Mouse (Mus musculus) forebrain, embryonic 12.5 days (tissue): Measurements from ENCODE around the gene Itgb7. TPM values are rescaled to one million over a fixed set of nuclear protein-coding genes. Genes with fewer than 3 reads are reported as not detected.
A peak's percentile ranks its signal among the peaks of the same experiment; 100 is the strongest.

Source experiments
- ATAC-seq: fragments of 200-750 bp; cut with Nextera tagmentation; 2 replicates; pipeline ENCODE4 v1.8.0; 2017; ENCODE audit warnings: moderate TSS enrichment; ENCODE audit not compliant: low FRiP score
- H3K27ac ChIP-seq: fragments of 300-500 bp; sonication (generic); 2 replicates; pipeline ENCODE4 v1.5.1; 2016; ENCODE audit warnings: mild to moderate bottlenecking
- H3K27me3 ChIP-seq: fragments of 300-500 bp; sonication (generic); 2 replicates; pipeline ENCODE4 v1.6.1; 2016; ENCODE audit warnings: mild to moderate bottlenecking
- H3K36me3 ChIP-seq: fragments of 300-500 bp; sonication (generic); replicated peaks from 2 replicates; pipeline ENCODE4 v1.6.1; 2016; ENCODE audit warnings: mild to moderate bottlenecking
- H3K4me1 ChIP-seq: fragments of 300-500 bp; sonication (generic); 2 replicates; pipeline ENCODE4 v1.6.1; 2016
- H3K4me2 ChIP-seq: fragments of 300-500 bp; sonication (generic); 2 replicates; pipeline ENCODE4 v1.6.1; 2016; ENCODE audit warnings: mild to moderate bottlenecking, moderate library complexity
- H3K4me3 ChIP-seq: fragments of 300-500 bp; sonication (generic); replicated peaks from 2 replicates; pipeline ENCODE4 v1.5.1; 2016; ENCODE audit warnings: mild to moderate bottlenecking
- H3K9ac ChIP-seq: fragments of 300-500 bp; sonication (generic); 2 replicates; pipeline ENCODE4 v1.6.1; 2016; ENCODE audit warnings: mild to moderate bottlenecking
- H3K9me3 ChIP-seq: fragments of 300-500 bp; sonication (generic); 2 replicates; pipeline ENCODE4 v1.6.1; 2016
- WGBS: fragments of 180-500 bp; shearing (Covaris S2); methylation state at CpG from one replicate; pipeline ENCODE4 v1.1.7; 2016; 5-methylcytosine and 5-hydroxymethylcytosine counted together
- polyA plus RNA-seq: library from polyadenylated mRNA; unstranded; fragments of >200 nt; fragmentation: Nextera tagmentation; extraction: Ambion mirVana; gene quantifications from 2 replicates; pipeline ENCODE4 v1.2.1, GENCODE M21; 2016

The Itgb7 gene
- polyA plus RNA-seq, 1 experiment from 2014 or later: 0.65 TPM

DNA sequence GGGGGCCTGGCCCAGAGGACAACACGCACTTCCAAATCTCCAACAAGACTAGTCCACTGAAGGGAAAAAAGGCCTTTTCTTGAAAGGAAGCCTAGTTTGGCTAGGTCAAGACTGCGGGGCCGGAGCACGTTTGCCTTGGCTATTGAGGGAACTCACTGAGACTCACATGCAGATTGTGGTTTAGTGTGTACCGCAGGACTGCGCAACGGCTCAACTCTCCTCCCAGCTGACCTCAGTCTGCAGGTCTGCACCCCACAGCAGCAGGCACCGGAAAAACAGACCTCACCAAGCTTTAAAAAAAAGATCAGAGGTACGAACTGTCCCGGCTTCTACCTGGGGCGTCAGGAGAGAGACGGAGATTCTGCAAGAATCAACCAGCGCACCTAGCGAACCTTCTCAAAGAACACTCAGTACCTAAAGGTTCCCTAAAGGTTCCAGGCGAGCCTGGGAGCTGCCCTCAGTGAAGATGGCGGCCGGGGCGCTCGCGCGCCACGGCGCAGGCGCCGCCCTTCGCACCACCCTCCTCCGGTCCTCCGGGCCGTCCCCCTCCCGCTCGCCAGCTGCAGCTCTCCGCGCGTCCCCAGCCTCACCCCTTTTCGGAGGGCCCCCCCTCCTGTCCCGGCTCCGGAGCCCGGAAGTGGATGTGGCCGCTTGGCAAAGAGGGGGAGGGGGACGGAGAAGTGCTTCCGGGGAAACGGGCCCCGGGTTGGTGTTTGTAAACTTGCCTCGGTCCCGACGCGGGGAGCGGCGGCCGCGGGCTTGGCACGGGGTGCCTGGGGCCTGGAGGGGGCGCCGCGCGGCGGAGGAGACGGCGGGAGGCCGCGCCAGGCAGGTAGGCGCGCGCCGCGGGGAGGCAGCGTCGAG lies 28.5 kb downstream of the Itgb7 start, which contains the start of gene Zfp740:
Gene Zfp740 (plus strand): TSS at position 279 of the 864 bp plus-strand sequence.
- Histone ChIP-seq H3K36me3 (peaks cover 26% of the 10 kb centered on the region), H3K27ac (peak within 1 kb of the TSS; percentile 99), H3K27me3 (no peaks in the 10 kb centered on the region), H3K4me3 (peak within 1 kb of the TSS; percentile 85), H3K4me1 (peaks cover 40% of the 10 kb centered on the region), H3K9me3 (no peaks in the 10 kb centered on the region), H3K9ac (peak within 1 kb of the TSS; percentile 92), H3K4me2 (peak within 1 kb of the TSS; percentile 77)
- ATAC-seq: peak; percentile 97
- under 1% methylated on average over 66 of the region's 68 CpGs for WGBS

DNA sequence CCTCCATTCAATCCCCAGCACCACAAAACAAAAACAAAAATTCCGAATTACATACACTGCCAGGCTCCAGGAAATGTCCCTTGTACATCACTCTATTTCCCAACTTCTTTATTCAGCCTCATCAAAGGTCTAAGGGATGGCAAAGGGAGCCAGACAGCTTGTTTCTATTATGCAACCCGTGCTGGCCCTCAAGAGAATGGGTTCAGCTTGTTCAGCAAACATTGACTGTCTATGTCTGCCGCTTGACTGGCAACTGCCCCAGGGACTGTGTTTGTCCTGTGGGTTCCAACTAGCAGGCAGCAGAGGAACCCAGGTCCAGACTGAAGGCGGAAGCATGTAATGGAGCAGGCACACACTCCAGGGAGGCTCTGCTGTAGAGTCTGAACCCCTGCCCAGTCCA lies 32.9 kb downstream of the Itgb7 start:
- ATAC-seq: no peak
- Histone ChIP-seq H3K4me1 (peaks cover 7% of the 10 kb centered on the region), H3K9me3 (no peaks in the 10 kb centered on the region), H3K4me3 (no peak overlapping the region), H3K4me2 (no peak overlapping the region), H3K36me3 (no peaks in the 10 kb centered on the region), H3K27me3 (no peaks in the 10 kb centered on the region), H3K27ac (no peak overlapping the region), H3K9ac (no peak overlapping the region)
- WGBS: 88% methylated on average over 4 of the region's 4 CpGs

DNA sequence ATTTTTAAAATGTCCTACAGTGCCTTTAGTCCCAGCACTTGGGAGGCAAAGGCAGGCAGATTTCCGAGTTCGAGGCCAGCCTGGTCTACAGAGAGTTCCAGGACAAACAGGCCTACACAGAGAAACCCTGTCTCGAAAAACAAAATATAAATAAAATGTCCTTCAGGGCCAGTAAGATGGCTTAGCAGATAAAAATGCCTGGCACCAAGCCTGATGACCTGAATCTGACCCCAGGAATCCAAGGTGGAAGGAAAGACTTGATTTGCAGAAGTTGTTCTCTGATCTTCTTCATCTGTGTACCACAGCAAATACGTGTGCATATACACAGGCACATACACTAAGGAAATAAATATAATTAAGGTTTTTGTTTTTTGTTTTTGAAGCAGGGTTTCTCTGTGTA lies 36.4 kb downstream of the Itgb7 start:
- H3K4me3 ChIP-seq: no peak overlapping the region
- ATAC-seq: no peak
- H3K4me2 ChIP-seq: no peak overlapping the region
- no peaks in the 10 kb centered on the region for H3K9me3 ChIP-seq
- no peak overlapping the region for H3K27ac ChIP-seq
- WGBS: 83% methylated on average over 4 of the region's 4 CpGs
- H3K9ac ChIP-seq: no peak overlapping the region
- no peaks in the 10 kb centered on the region for H3K36me3 ChIP-seq
- no peaks in the 10 kb centered on the region for H3K4me1 ChIP-seq
- H3K27me3 ChIP-seq: no peaks in the 10 kb centered on the region

DNA sequence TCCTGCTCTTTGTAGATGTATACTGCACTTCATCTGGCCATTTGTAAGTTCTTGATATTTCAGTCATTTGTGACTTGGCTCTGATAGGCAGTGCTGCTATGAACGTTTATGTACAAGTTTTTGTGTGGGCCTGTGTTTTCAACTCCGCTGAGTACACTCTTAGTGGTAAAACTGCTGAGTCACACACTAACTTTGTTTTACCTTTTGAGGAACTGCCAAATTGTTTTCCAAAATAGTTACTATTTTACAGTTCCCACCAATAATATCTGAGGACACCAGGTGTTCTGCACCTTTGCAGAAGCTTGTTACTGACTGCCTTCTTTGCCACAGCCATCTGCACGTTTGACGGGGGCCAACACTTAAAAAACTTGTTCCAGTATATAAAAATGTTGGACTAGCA lies 37.3 kb downstream of the Itgb7 start:
- Histone ChIP-seq H3K4me3 (no peak overlapping the region), H3K36me3 (no peaks in the 10 kb centered on the region), H3K4me1 (no peaks in the 10 kb centered on the region), H3K9me3 (no peaks in the 10 kb centered on the region), H3K4me2 (no peak overlapping the region), H3K27me3 (no peaks in the 10 kb centered on the region), H3K9ac (no peak overlapping the region), H3K27ac (no peak overlapping the region)
- 88% methylated on average over 4 of the region's 4 CpGs for WGBS
- ATAC-seq: no peak

DNA sequence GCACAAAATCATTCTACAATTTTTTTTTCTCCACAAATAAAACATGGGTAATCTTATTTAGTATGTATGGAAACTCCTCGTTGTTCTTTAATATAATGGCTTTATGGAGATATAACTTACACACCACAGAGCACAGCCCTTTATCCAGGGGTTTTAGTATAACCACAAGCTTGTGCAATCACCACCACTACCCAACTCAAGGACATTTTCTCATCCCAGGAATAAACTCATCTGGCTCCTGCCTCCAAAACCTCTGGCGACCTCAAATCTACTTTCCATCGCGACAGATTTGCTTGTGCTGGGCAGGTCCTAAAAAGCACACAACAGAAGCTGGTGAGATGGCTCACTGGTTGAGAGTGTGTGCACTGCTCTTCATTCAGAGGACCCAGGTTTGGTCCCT lies 38.1 kb downstream of the Itgb7 start:
- no peak for ATAC-seq
- Histone ChIP-seq H3K27me3 (no peaks in the 10 kb centered on the region), H3K9ac (no peak overlapping the region), H3K4me2 (no peak overlapping the region), H3K4me3 (no peak overlapping the region), H3K9me3 (no peaks in the 10 kb centered on the region), H3K4me1 (no peaks in the 10 kb centered on the region), H3K36me3 (no peaks in the 10 kb centered on the region), H3K27ac (no peak overlapping the region)
- WGBS: 86% methylated on average over 4 of the region's 4 CpGs

DNA sequence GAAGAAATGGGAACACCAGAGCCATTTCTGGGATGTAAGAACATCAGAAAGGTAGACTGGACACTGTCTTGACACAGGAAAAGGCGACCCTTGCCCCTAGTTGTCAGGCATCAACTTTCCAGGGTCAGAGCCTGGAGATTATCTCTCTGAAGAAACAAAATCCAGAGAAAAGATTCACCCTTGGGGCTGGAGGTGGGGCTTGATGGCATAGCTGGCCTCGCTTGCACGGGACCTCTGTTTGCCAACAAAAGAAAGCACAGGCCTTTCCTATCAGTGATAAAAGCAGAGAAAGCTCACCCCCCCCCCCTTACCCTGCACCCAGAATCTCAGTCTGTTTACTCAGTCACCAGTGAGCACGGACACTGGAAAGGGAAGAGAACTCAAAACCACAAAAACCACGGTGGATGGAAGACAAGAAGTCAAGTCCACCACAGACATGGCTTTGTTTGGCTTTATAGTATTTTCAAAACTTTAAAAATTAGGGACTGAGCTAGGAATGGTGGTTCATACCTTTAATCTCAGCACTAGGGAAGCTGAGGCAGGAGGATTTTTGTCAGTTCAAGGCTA lies 38.8 kb downstream of the Itgb7 start:
- H3K9me3 ChIP-seq: no peaks in the 10 kb centered on the region
- WGBS: 74% methylated on average over 5 of the region's 5 CpGs
- H3K27ac ChIP-seq: no peak overlapping the region
- H3K36me3 ChIP-seq: no peaks in the 10 kb centered on the region
- H3K4me2 ChIP-seq: no peak overlapping the region
- no peaks in the 10 kb centered on the region for H3K27me3 ChIP-seq
- H3K4me1 ChIP-seq: no peaks in the 10 kb centered on the region
- no peak for ATAC-seq
- no peak overlapping the region for H3K9ac ChIP-seq
- no peak overlapping the region for H3K4me3 ChIP-seq

DNA sequence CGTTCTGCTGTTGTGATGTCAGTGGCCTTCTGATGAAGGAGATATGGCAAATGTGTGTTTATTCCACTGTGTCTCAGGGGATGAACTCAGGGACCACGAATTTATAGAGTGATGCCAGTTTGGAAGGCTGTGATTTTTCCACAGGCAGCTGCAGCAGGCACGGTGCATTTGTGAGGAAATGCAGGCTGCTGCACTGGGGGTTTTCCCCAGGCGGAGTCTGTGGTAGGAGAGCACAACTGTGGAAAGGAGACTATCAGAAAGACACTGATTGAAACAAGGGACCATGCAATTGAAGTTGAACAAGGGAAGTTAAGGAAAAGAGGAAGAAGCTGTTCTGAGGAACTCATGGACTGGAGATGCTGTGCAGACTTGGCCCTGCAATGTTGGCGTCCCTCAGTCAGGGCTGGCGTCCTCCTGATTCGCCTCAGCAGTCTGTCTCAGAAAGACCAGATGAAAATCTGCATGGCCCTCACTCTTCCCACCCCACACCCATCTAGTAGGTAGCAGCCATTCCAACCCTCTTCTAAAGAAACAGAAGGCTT lies 39.4 kb downstream of the Itgb7 start:
- H3K4me3 ChIP-seq: no peak overlapping the region
- H3K4me2 ChIP-seq: no peak overlapping the region
- H3K9ac ChIP-seq: no peak overlapping the region
- 83% methylated on average over 7 of the region's 7 CpGs for WGBS
- ATAC-seq: no peak
- no peak overlapping the region for H3K27ac ChIP-seq
- no peaks in the 10 kb centered on the region for H3K4me1 ChIP-seq
- H3K36me3 ChIP-seq: no peaks in the 10 kb centered on the region
- no peaks in the 10 kb centered on the region for H3K27me3 ChIP-seq
- H3K9me3 ChIP-seq: no peaks in the 10 kb centered on the region

DNA sequence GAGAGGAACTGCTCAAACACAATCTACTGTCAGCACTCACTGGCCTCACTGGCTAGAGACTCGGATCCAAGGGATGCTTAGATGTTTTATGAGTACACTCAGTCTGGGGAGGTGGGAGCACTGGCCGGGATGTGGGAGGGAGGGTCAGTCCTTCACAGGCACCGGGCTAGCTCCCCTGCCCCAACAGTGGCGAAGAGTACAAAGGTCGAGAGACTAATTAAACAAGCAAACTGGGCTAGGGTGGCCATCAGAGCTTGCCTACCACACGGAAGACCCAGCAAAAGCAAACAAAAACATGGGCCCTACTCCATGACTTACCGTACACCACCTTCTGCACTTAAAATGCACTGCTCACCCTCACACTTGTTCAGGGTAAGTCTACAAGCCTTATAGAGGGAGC lies 40.0 kb downstream of the Itgb7 start:
- Histone ChIP-seq H3K4me1 (no peaks in the 10 kb centered on the region), H3K27ac (no peak overlapping the region), H3K36me3 (no peaks in the 10 kb centered on the region), H3K9ac (no peak overlapping the region), H3K27me3 (no peaks in the 10 kb centered on the region), H3K4me2 (no peak overlapping the region), H3K9me3 (no peaks in the 10 kb centered on the region), H3K4me3 (no peak overlapping the region)
- no peak for ATAC-seq
- 76% methylated on average over 7 of the region's 7 CpGs for WGBS

DNA sequence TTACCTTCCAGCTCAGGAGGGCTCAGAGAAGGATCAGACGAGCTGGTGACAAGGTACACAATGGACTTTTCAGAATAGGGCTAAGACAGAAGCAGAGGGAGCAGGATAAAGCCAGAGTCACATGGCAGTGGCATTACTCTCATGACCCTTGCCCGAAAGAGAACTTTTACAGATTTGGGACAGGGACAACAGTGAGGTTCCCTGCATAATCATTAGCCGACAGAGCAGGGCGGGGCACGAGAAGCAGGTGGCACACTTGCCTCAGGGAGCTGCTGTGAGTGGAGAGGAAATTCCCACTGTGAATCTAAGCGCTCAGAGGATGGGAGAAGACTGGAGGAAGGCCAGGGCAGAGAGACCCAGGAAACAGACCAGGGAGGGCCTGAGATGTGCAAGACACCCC lies 42.9 kb downstream of the Itgb7 start:
- no peak for ATAC-seq
- no peaks in the 10 kb centered on the region for H3K4me1 ChIP-seq
- no peaks in the 10 kb centered on the region for H3K9me3 ChIP-seq
- WGBS: 57% methylated on average over 6 of the region's 6 CpGs
- H3K4me3 ChIP-seq: no peak overlapping the region
- no peak overlapping the region for H3K9ac ChIP-seq
- H3K36me3 ChIP-seq: peaks cover 9% of the 10 kb centered on the region
- no peak overlapping the region for H3K27ac ChIP-seq
- H3K4me2 ChIP-seq: no peak overlapping the region
- H3K27me3 ChIP-seq: no peaks in the 10 kb centered on the region

DNA sequence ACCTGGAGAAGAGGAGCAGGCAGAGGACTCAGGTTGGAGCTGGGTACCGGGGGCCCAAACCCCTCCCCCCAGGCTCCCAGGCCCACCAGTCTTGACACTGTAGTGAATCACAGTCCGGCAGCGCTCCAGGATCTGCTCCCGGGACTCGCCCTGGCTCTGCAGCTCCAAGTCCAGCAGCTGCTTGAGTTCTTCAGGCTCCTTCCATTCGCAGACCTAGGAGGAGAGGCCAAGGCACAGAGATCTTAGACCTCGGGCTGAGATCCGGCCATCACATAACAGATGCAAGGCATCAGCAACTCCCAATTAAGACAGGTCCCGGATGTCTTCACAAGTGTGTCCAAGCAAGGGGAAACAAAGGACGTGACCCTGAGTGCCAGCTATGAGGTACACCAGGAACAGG lies 43.6 kb downstream of the Itgb7 start:
- H3K9me3 ChIP-seq: no peaks in the 10 kb centered on the region
- no peak overlapping the region for H3K27ac ChIP-seq
- H3K36me3 ChIP-seq: peaks cover 11% of the 10 kb centered on the region
- H3K9ac ChIP-seq: no peak overlapping the region
- no peaks in the 10 kb centered on the region for H3K27me3 ChIP-seq
- no peaks in the 10 kb centered on the region for H3K4me1 ChIP-seq
- no peak overlapping the region for H3K4me3 ChIP-seq
- ATAC-seq: no peak
- H3K4me2 ChIP-seq: no peak overlapping the region
- WGBS: 92% methylated on average over 10 of the region's 10 CpGs

DNA sequence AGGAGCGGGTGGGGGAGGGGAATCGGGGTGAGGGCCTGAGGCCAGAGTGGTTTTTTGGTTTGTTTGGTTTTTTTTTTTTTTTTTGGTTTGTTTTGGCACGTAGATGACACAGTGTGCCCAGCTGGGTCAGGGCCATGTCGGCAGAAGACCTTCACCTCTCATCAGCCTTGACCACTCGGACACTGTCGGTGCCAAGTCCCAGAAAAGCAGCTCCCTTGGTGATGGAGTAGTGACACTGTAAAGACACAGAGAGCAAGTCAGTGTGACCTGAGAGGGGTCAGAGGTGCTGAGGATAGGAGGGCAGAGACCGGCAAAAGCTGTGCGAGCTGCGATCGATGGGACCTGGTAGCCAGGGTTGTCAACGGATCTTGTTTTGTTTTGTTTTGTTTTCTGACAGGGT lies 45.5 kb downstream of the Itgb7 start:
- no peak for ATAC-seq
- Histone ChIP-seq H3K4me3 (no peak overlapping the region), H3K36me3 (peaks cover 11% of the 10 kb centered on the region), H3K4me2 (no peak overlapping the region), H3K9me3 (no peaks in the 10 kb centered on the region), H3K27me3 (no peaks in the 10 kb centered on the region), H3K4me1 (no peaks in the 10 kb centered on the region), H3K9ac (no peak overlapping the region), H3K27ac (no peak overlapping the region)
- 85% methylated on average over 11 of the region's 11 CpGs for WGBS

DNA sequence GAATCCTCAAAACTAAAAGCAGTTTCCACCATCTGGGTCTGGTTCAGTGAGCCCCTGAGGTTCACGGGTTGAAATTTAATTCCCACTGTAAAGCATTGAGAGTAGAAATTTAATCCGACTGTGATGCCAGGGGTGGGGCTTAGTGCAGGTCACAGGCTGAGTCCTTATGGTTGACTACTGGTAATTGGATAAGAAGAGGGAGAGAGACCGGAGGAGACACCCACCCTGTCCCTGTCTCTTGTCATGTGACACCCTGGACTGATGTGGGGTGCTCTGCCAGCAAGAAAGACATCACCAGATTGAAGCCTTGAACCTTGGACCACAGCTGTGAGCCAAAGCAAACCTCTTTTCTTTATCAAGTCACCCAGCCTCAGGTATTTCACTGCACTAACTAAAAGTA lies 48.7 kb downstream of the Itgb7 start:
- Histone ChIP-seq H3K9me3 (no peaks in the 10 kb centered on the region), H3K9ac (no peak overlapping the region), H3K27ac (no peak overlapping the region), H3K27me3 (no peaks in the 10 kb centered on the region), H3K4me3 (no peak overlapping the region), H3K36me3 (peaks cover 11% of the 10 kb centered on the region), H3K4me2 (no peak overlapping the region), H3K4me1 (no peaks in the 10 kb centered on the region)
- no peak for ATAC-seq
- WGBS: 79% methylated on average over 3 of the region's 3 CpGs

DNA sequence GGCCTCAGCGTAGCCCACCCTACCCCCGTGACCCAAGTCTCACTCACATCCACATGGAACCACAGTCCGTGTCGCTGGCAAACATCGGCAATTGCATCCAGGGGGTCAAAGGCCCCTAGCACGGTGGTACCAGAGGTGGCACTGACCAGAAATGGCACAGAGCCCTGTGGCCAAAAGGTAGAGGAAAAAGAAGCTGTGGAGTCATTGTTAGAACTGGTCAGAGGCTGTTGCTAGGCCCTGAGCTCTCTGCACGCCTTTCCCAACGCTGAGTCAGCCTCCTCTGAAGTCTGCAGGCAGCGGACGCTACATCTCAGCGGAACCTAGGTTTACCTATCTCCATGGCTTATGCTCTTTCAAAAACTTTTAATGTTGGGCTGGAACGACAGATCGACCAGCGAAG lies 51.8 kb downstream of the Itgb7 start:
- H3K36me3 ChIP-seq: peaks cover 5% of the 10 kb centered on the region
- no peaks in the 10 kb centered on the region for H3K27me3 ChIP-seq
- H3K27ac ChIP-seq: no peak overlapping the region
- H3K9ac ChIP-seq: no peak overlapping the region
- H3K9me3 ChIP-seq: no peaks in the 10 kb centered on the region
- WGBS: 91% methylated on average over 14 of the region's 14 CpGs
- no peak overlapping the region for H3K4me3 ChIP-seq
- H3K4me1 ChIP-seq: no peaks in the 10 kb centered on the region
- H3K4me2 ChIP-seq: no peak overlapping the region
- ATAC-seq: no peak
